Mouse (Mus musculus) liver, adult 2 months (tissue): ENCODE data around the gene Arhgap31. TPM values are rescaled to one million over a fixed set of nuclear protein-coding genes. Genes with fewer than 3 reads are reported as not detected.
A peak's percentile ranks its signal among the peaks of the same experiment; 100 is the strongest.

ENCODE experiments used
- DNase-seq: peaks from one replicate; pipeline ENCODE4 v3.0.0-alpha.2; 2011; ENCODE audit warnings: low read depth, low spot score; ENCODE audit errors: extremely low read depth
- H3K27ac ChIP-seq: fragments of 200-500 bp; replicated peaks from 2 replicates; pipeline ENCODE4 v1.5.1; 2012; ENCODE audit warnings: low read depth, mild to moderate bottlenecking, control low read depth, inconsistent platforms, low read length; ENCODE audit not compliant: insufficient read depth
- H3K27me3 ChIP-seq: fragments of 200-500 bp; 2 replicates; pipeline ENCODE4 v1.6.1; 2012; ENCODE audit warnings: mild to moderate bottlenecking, moderate library complexity, low read length, inconsistent platforms; ENCODE audit not compliant: control insufficient read depth, insufficient read depth
- H3K36me3 ChIP-seq: fragments of 200-500 bp; 2 replicates; pipeline ENCODE4 v1.6.1; 2012; ENCODE audit warnings: low read length, inconsistent platforms; ENCODE audit not compliant: control insufficient read depth, insufficient read depth
- H3K4me1 ChIP-seq: fragments of 200-500 bp; 2 replicates; pipeline ENCODE4 v1.6.1; 2011; ENCODE audit warnings: low read length; ENCODE audit not compliant: control insufficient read depth, insufficient read depth
- H3K4me3 ChIP-seq: fragments of 200-500 bp; 2 replicates; pipeline ENCODE4 v1.5.1; 2011; ENCODE audit warnings: low read depth, mild to moderate bottlenecking, control low read depth, low read length, moderate library complexity; ENCODE audit not compliant: insufficient read depth
- H3K79me2 ChIP-seq: fragments of 200-500 bp; 2 replicates; pipeline ENCODE4 v1.6.1; 2012; ENCODE audit warnings: inconsistent platforms, mild to moderate bottlenecking, low read length, moderate library complexity; ENCODE audit not compliant: control insufficient read depth, insufficient read depth
- H3K9ac ChIP-seq: fragments of 200-500 bp; 2 replicates; pipeline ENCODE4 v1.6.1; 2012; ENCODE audit warnings: low read depth, mild to moderate bottlenecking, control low read depth, inconsistent platforms, low read length
- CTCF ChIP-seq: fragments of 200-500 bp; IDR thresholded peaks from 2 replicates; pipeline ENCODE4 v1.5.1; 2011; ENCODE audit warnings: low read depth, low read length, control low read depth
- POLR2A ChIP-seq: fragments of 200-500 bp; IDR thresholded peaks from 2 replicates; pipeline ENCODE4 v1.6.1; 2011; ENCODE audit warnings: low read length, control low read depth; ENCODE audit not compliant: insufficient read depth; ENCODE audit errors: extremely low read depth
- WGBS: fragments of 180-500 bp; shearing (Covaris S2); methylation state at CpG from one replicate; pipeline ENCODE4 v1.1.7; 2018; 5-methylcytosine and 5-hydroxymethylcytosine counted together
- polyA plus RNA-seq: library from polyadenylated mRNA; depleted of rRNA; stranded (reverse); fragments of >200 nt; gene quantifications from 2 replicates; pipeline ENCODE4 v1.2.3, GENCODE M21; 2012
- total RNA-seq: library from RNA; depleted of rRNA; stranded (reverse); fragments of >200 nt; gene quantifications from 2 replicates; pipeline ENCODE4 v1.2.3, GENCODE M21; 2014

The Arhgap31 gene
- total and polyA plus RNA-seq, 2 experiments, result 1.4 to 3.0 TPM

- no peak overlapping the region for H3K27ac ChIP-seq
- no peak for DNase-seq
- H3K9ac ChIP-seq, result no peak overlapping the region
- no peaks in the 10 kb centered on the region; the same call in 1 of the 2 replicates for H3K27me3 ChIP-seq
- TF ChIP-seq POLR2A, result no peak
- TF ChIP-seq CTCF, result no peak
- H3K79me2 ChIP-seq, result no peaks in the 10 kb centered on the region; the same call in 1 of the 2 replicates
- no peak overlapping the region for H3K4me3 ChIP-seq
- H3K36me3 ChIP-seq, result no peaks in the 10 kb centered on the region
- WGBS, result 58% methylated on average over 5 of the region's 5 CpGs
- no peaks in the 10 kb centered on the region; the same call in 1 of the 2 replicates for H3K4me1 ChIP-seq
Measured at GRCm38 (mm10) chr16:38672370-38672769, 40.7 kb downstream of the Arhgap31 start.

- Histone ChIP-seq H3K4me1 (no peaks in the 10 kb centered on the region; the same call in 1 of the 2 replicates), H3K79me2 (no peaks in the 10 kb centered on the region), H3K4me3 (no peak overlapping the region), H3K27ac (no peak overlapping the region), H3K27me3 (no peaks in the 10 kb centered on the region), H3K36me3 (no peaks in the 10 kb centered on the region), H3K9ac (no peak overlapping the region)
- TF ChIP-seq CTCF (no peak), POLR2A (no peak)
- WGBS, result 88% methylated on average over 12 of the region's 12 CpGs
- no peak for DNase-seq
Measured at GRCm38 (mm10) chr16:38670621-38671390, 42.3 kb downstream of the Arhgap31 start.

GRCm38 (mm10) chr16:38668871-38669675, 44.0 kb downstream of the Arhgap31 start:
- Histone ChIP-seq H3K9ac (no peak overlapping the region), H3K4me1 (no peaks in the 10 kb centered on the region; the same call in 1 of the 2 replicates), H3K4me3 (no peak overlapping the region), H3K36me3 (no peaks in the 10 kb centered on the region), H3K27ac (0 out of 2 replicates have a peak overlapping the region, but pooled peaks have one; percentile 22), H3K27me3 (no peaks in the 10 kb centered on the region), H3K79me2 (no peaks in the 10 kb centered on the region)
- 76% methylated on average over 8 of the region's 8 CpGs for WGBS
- DNase-seq, result peak; percentile 20
- no peak for TF ChIP-seq CTCF
- TF ChIP-seq POLR2A, result no peak

- WGBS, result 85% methylated on average over 4 of the region's 4 CpGs
- H3K4me1 ChIP-seq, result no peaks in the 10 kb centered on the region; the same call in 1 of the 2 replicates
- H3K79me2 ChIP-seq, result no peaks in the 10 kb centered on the region
- no peak overlapping the region for H3K4me3 ChIP-seq
- no peaks in the 10 kb centered on the region for H3K36me3 ChIP-seq
- H3K9ac ChIP-seq, result no peak overlapping the region
- no peak for DNase-seq
- TF ChIP-seq CTCF, result no peak
- TF ChIP-seq POLR2A, result no peak
- H3K27me3 ChIP-seq, result no peaks in the 10 kb centered on the region
- no peak overlapping the region for H3K27ac ChIP-seq
Measured at GRCm38 (mm10) chr16:38666523-38666922, 46.6 kb downstream of the Arhgap31 start.

- H3K36me3 ChIP-seq, result no peaks in the 10 kb centered on the region
- TF ChIP-seq CTCF, result no peak
- no peaks in the 10 kb centered on the region; the same call in 1 of the 2 replicates for H3K4me1 ChIP-seq
- H3K4me3 ChIP-seq, result no peak overlapping the region
- no peak overlapping the region for H3K9ac ChIP-seq
- 78% methylated on average over 2 of the region's 2 CpGs for WGBS
- H3K27ac ChIP-seq, result no peak overlapping the region
- H3K79me2 ChIP-seq, result no peaks in the 10 kb centered on the region; the same call in 1 of the 2 replicates
- no peak for DNase-seq
- H3K27me3 ChIP-seq, result 0 out of 2 replicates have a peak, but pooled peaks cover 3% of the 10 kb centered on the region
Measured at GRCm38 (mm10) chr16:38666016-38666415, 47.1 kb downstream of the Arhgap31 start.
